Mouse (Mus musculus) T-helper 17 cell (primary cell): ENCODE data around the gene Lgmn.

ENCODE experiments used
- in situ Hi-C, 2 experiments: fragments of 300-600 bp; cut with MboI, MseI; formaldehyde crosslinking; loops; 1 replicate in 1 of 2; 2 replicates in 1 of 2; pipeline ENCODE4 v1.15.1; 2025; ENCODE audit warnings: high pct_unique_total_duplicates in 2 of 2

Lgmn gene

DNA sequence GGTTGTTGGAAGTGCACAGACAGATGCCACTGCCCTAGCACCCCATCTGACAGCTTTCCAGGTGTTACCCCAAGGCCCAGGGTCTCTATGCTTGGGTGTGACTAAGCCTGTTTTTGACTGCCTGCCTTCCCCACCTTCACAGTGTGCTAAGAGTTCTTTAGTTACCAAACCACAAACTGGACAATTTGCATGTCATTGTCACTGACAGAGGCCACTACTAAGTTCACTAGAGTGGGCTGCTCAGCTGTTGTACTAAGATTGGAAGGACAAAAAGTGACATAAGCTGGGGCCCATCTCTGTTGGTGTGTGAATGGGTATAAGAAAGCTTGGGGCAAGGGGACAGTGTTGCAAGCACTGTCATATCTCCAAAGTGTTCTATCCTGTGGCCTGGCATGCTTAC lies 83.8 kb downstream of the Lgmn start:
- in situ Hi-C loops, result no loop called here

- in situ Hi-C loops, result no loop called here
Measured at GRCm38 (mm10) chr12:102354126-102354984, 85.3 kb downstream of the Lgmn start.

- in situ Hi-C loops, result no loop called here
Measured at GRCm38 (mm10) chr12:102350997-102351396, 88.6 kb downstream of the Lgmn start.

- in situ Hi-C loops, result no loop called here
Measured at GRCm38 (mm10) chr12:102348447-102348846, 91.2 kb downstream of the Lgmn start.

DNA sequence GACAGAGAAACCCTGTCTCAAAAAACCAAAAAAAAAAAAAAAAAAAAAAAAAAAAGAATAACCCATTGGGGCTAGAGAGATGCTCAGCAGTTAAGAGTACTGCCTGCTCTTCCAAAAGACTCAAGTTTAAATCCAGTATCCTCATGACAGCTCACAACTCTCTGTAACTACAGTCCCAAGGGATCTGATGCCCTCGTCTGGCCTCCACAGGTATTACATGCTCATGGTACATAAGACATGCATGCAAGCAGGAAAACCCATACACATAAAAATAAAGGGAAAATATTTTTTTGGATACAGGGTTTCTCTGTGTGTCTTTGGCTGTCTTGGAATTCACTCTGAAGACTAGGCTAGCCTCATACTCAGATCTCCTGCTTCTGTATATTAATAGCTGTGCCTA lies 93.1 kb downstream of the Lgmn start:
- in situ Hi-C loops, result no loop called here

- in situ Hi-C loops, result no loop called here
Measured at GRCm38 (mm10) chr12:102345031-102345815, 94.4 kb downstream of the Lgmn start.
